Mouse (Mus musculus) cortical plate, adult 2 months (tissue): ENCODE data around the gene Axin2. TPM values are rescaled to one million over a fixed set of nuclear protein-coding genes. Genes with fewer than 3 reads are reported as not detected.

Source experiments
- H3K27ac ChIP-seq: fragments of 200-500 bp; 2 replicates; pipeline ENCODE4 v1.5.1; 2012; ENCODE audit warnings: low read length, control low read depth, inconsistent platforms; ENCODE audit not compliant: insufficient read depth
- H3K4me1 ChIP-seq: fragments of 200-500 bp; 2 replicates; pipeline ENCODE4 v1.6.1; 2011; ENCODE audit warnings: low read length; ENCODE audit not compliant: control insufficient read depth, insufficient read depth
- H3K4me3 ChIP-seq: fragments of 200-500 bp; 2 replicates; pipeline ENCODE4 v1.5.1; 2011; ENCODE audit warnings: mild to moderate bottlenecking, low read length, control low read depth; ENCODE audit not compliant: insufficient read depth
- CTCF ChIP-seq: fragments of 200-500 bp; IDR thresholded peaks from 2 replicates; pipeline ENCODE4 v1.5.1; 2011; ENCODE audit warnings: mild to moderate bottlenecking, control low read depth, low read length; ENCODE audit not compliant: insufficient read depth; ENCODE audit errors: extremely low read depth
- POLR2A ChIP-seq: fragments of 200-500 bp; IDR thresholded peaks from 2 replicates; pipeline ENCODE4 v1.6.1; 2011; ENCODE audit warnings: mild to moderate bottlenecking, low read length, control low read depth; ENCODE audit not compliant: insufficient read depth; ENCODE audit errors: extremely low read depth
- polyA plus RNA-seq: library from polyadenylated mRNA; depleted of rRNA; stranded (reverse); fragments of >200 nt; gene quantifications from 2 replicates; pipeline ENCODE4 v1.2.3, GENCODE M21; 2012

Gene Axin2
- polyA plus RNA-seq, 1 experiment, result 21.8 TPM

GRCm38 (mm10) chr11:108891111-108891870, 28.9 kb upstream of the Axin2 start:
- H3K4me1 ChIP-seq, result peaks cover 2% of the 10 kb centered on the region; the same call in 1 of the 2 replicates
- TF ChIP-seq POLR2A (no peak), CTCF (no peak)
- H3K27ac ChIP-seq, result no peak overlapping the region
- peak overlapping the region; percentile 15 for H3K4me3 ChIP-seq

- TF ChIP-seq CTCF (no peak), POLR2A (no peak)
- Histone ChIP-seq H3K27ac (no peak overlapping the region), H3K4me3 (no peak overlapping the region; the same call in 1 of the 2 replicates), H3K4me1 (peaks cover 2% of the 10 kb centered on the region; the same call in 1 of the 2 replicates)
Measured at GRCm38 (mm10) chr11:108891871-108892380, 28.2 kb upstream of the Axin2 start.

- TF ChIP-seq POLR2A, result no peak
- no peak for TF ChIP-seq CTCF
- H3K4me1 ChIP-seq, result peaks cover 2% of the 10 kb centered on the region; the same call in 1 of the 2 replicates
- no peak overlapping the region for H3K4me3 ChIP-seq
- no peak overlapping the region for H3K27ac ChIP-seq
Measured at GRCm38 (mm10) chr11:108892406-108892805, 27.7 kb upstream of the Axin2 start.

GRCm38 (mm10) chr11:108893232-108893790, 26.8 kb upstream of the Axin2 start:
- Histone ChIP-seq H3K4me3 (no peak overlapping the region), H3K27ac (no peak overlapping the region), H3K4me1 (peaks cover 2% of the 10 kb centered on the region; the same call in 1 of the 2 replicates)
- no peak for TF ChIP-seq CTCF
- TF ChIP-seq POLR2A, result no peak

GRCm38 (mm10) chr11:108893855-108894510, 26.2 kb upstream of the Axin2 start:
- Histone ChIP-seq H3K4me3 (no peak overlapping the region), H3K27ac (no peak overlapping the region), H3K4me1 (peaks cover 2% of the 10 kb centered on the region; the same call in 1 of the 2 replicates)
- TF ChIP-seq CTCF, result no peak
- no peak for TF ChIP-seq POLR2A

- TF ChIP-seq CTCF (no peak), POLR2A (no peak)
- Histone ChIP-seq H3K4me3 (no peak overlapping the region), H3K27ac (no peak overlapping the region), H3K4me1 (peaks cover 3% of the 10 kb centered on the region)
Measured at GRCm38 (mm10) chr11:108897034-108897433, 23.1 kb upstream of the Axin2 start.

- Histone ChIP-seq H3K4me1 (peaks cover 1% of the 10 kb centered on the region; the same call in 1 of the 2 replicates), H3K4me3 (no peak overlapping the region), H3K27ac (no peak overlapping the region)
- no peak for TF ChIP-seq CTCF
- no peak for TF ChIP-seq POLR2A
Measured at GRCm38 (mm10) chr11:108898063-108898462, 22.1 kb upstream of the Axin2 start.

- no peak overlapping the region for H3K4me3 ChIP-seq
- no peak for TF ChIP-seq CTCF
- TF ChIP-seq POLR2A, result no peak
- peaks cover 1% of the 10 kb centered on the region; the same call in 1 of the 2 replicates for H3K4me1 ChIP-seq
- no peak overlapping the region for H3K27ac ChIP-seq
Measured at GRCm38 (mm10) chr11:108898483-108898882, 21.7 kb upstream of the Axin2 start.

- H3K4me3 ChIP-seq, result no peak overlapping the region
- peaks cover 1% of the 10 kb centered on the region; the same call in 1 of the 2 replicates for H3K4me1 ChIP-seq
- H3K27ac ChIP-seq, result no peak overlapping the region
- TF ChIP-seq CTCF, result no peak
- TF ChIP-seq POLR2A, result no peak
Measured at GRCm38 (mm10) chr11:108900718-108901488, 19.2 kb upstream of the Axin2 start.
